Mouse (Mus musculus) adrenal gland, postnatal 14 days (tissue): ENCODE data around the gene Hjurp. TPM values are rescaled to one million over a fixed set of nuclear protein-coding genes. Genes with fewer than 3 reads are reported as not detected.
"Not testable (repeated sequence)": the region's sequence is repeated elsewhere in the genome, so short reads cannot be mapped to it uniquely, and the experiment has no call there.

Experiments used
- DNase-seq: peaks from one replicate; pipeline ENCODE4 v3.0.0; 2021; ENCODE audit warnings: mixed read lengths
- total RNA-seq: library from RNA; stranded (reverse); gene quantifications from 2 replicates; pipeline ENCODE4 v1.2.3, GENCODE M21; 2021

The Hjurp gene
- total RNA-seq, 1 experiment from 2014 or later, result 57.7 TPM

DNA sequence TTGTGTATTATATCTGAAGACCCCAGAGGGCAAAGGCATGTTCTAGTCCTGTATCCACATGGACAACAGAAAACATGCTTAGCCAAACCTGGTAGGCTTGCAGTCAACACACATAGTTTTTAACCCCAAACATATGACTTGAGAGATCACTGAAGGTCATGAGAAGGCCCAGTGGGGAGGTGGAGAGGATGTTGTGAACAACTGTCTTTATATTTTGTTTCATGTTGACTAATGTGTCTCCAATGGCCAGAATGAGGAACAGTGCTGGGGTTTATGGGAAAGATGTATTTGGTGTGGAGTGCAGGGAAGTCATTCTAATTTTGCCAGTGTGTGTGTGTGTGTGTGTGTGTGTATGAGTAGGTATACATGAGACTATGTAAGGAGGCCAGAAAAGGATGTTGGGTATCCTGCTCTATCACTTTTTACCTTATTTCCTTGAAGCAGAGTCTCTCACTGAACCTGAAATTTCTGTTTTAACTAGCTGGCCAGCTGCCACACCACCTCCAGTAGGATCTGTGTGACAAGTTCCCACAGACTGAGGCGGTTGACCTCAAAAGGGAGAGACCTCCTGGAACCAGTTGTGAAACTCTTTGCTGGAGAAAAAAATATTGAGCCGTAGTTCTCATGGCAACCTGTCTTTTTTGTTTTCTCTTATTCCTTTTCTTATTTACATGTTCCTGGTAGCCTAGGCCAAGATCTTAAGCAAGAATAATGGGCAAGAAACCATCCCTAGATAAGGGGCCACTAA lies 53.2 kb downstream of the Hjurp start:
- peak; percentile 62 for DNase-seq

DNA sequence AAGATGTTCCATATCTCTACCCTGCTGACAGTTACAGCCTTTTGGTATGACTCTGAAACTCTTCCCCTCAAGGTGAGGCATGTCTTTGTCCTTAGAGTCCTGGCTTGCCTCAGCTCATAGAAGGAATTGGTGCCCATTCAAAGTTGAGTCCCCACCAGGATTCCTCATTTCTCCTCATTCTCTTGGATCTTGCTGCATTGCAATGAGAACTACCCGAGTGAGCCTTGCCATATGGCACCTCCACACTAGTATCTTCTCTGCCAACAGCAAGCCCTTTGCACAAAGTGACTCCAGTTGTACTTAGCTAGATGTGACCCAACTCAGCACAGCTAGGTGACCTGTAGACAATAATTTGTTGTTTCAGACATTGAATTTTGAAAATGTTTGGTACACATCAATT lies 53.8 kb downstream of the Hjurp start:
- peak; percentile 33 for DNase-seq

- not testable (repeated sequence) for DNase-seq
These were observed 54.4 kb downstream of the Hjurp start for GRCm38 (mm10) chr1:88223011-88223515.

DNA sequence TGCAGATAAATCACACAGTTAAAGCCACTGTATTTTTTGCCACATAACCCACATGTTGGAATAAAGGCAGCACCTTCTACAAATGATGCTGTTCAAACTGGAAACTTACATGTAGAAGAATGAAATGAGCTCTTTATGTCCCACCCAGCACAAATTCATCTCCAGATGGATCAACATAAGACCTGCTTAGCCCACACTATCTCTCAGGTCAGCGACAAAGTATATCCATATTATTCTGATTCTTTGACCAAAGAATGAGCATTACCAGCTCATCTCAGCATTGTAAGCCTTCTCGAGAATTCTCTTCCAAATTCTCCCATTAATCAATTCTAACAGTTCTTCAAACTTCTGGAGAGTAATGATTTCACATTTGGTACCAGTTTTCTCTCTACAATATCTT lies 55.2 kb downstream of the Hjurp start:
- DNase-seq, result no peak

DNA sequence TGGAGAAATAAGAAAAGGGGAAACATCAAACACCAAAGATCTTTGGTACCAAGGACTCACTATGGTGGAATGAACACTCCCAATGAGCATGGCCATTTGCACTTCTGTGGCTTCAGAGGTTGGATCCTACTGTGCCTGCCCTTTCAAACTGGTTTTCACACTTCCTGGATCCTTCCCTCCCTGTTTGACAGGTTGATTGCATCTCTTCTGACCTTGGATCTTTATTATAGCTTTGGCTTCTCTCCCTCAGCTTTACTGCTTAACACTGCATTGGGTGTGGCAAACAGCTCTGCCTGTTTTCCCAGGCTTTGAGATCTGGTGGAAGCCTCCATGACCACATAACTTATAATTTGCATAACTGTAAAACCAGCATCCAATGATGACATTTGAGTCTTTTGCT lies 57.1 kb downstream of the Hjurp start:
- no peak for DNase-seq

GRCm38 (mm10) chr1:88219054-88219453 lies 58.4 kb downstream of the Hjurp start:
- DNase-seq, result peak; percentile 7

GRCm38 (mm10) chr1:88218591-88218990 lies 58.8 kb downstream of the Hjurp start:
- no peak for DNase-seq

GRCm38 (mm10) chr1:88218051-88218450 lies 59.4 kb downstream of the Hjurp start:
- no peak for DNase-seq

DNA sequence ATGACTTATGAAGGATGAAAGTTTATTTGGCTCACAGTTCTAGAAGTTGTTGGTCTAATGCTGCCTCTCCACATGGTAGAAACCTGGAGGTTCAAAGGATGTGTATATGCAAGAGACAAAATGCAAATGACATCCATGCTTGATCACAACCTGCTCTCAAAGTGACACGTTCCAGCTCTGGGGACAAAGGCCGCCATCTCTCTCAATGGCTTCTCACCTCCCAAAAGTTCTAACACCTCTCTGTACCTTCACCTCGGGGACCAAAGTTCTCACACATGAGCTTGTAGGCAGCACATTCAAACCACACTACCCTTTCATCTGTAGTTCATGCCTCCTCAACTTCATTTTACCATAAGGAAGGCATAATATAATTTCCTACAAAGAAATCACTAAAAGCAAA lies 59.9 kb downstream of the Hjurp start:
- DNase-seq, result no peak

DNA sequence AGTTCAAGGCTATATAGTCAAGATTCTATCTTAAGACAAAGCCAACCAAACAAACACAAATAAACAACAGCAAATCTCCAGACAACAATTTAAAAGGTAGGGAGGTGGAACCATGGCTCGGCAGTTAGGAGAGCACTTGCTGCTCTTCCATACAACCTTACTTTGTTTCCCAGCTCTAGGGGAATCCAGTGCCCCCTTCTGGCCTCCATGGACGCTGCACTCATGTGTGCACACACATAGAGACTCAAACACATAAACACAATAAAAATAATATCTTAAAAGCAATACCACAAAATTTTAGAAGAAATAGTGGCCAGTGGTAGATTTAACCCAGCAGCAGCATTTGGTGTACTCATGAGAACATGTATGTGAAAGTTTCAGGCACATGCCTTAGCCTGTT lies 60.3 kb downstream of the Hjurp start:
- DNase-seq, result no peak

DNA sequence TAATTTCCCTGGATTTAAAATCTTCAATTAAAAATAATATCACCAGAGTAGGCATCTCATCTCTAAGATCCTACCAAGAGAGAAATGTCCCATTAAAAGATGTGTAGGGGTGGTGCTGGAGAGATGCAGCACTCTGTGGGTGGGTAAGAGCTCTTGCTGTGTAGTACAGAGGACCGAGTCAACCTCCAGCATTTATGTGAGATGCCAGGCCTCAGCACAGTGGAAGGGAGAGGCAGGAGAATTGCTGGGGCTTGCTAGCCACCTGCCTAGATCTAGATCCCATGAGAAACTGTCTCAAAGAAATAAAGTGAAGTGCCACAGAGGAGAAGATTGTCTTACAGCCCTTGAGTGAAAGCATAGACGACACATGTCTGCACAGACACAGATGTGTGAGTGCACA lies 60.9 kb downstream of the Hjurp start:
- DNase-seq, result no peak

- no peak for DNase-seq
These were observed 61.7 kb downstream of the Hjurp start for GRCm38 (mm10) chr1:88215466-88216380.

DNA sequence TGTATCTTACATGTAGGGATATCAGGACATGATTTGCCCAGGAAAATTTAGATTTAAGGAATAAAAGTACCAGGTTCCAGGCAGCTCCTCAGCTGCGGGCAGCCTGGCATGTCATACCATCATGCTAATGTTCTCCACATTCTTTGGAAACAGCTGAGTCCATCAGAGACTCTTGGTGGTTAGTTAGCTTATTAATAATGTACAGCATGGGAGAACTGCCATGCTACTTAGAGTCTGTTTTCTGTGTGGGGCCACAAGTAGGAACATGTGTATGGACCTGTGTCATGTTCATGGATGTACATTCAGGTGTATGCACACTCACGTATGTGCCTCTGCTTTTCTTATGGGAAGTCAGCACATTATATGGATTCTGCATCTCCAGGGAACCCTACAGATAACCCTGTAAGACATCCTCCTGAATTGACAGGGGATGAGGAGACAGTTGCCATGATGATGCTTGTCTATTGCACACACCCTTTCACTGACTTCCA lies 62.9 kb downstream of the Hjurp start:
- DNase-seq, result no peak

DNA sequence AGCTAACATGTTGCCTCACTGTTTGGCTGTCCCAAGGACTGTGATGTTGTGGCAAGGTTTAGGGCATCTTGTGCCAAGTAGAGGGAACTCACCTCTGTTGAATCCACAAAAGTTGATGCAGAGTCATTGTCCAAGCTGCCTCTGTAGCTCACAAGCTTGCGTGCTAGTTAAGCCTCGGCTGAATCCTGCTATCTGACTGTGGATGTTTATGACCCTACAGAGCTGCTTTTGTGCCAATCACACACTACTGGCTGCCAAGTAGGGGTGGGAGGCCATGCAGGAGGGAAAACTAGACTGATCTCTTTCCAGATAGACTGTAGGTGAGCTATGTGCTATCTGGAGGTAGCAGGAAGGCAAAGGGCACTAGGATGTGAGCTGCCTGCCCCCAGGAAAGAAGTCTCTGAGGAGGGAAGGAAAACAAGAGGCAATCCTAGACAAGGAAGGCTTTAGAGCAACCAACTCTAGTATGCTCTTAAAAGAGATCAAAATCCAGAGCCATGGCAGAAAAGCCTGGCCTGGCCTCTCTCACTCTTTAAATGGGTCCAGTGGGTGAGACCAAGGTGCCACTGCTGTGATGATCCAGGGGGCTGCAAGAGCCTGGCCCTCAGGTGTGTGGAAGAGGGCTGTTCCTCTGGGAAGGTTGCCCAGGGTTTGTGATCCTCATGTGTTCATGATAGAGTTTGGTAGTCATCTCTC lies 63.5 kb downstream of the Hjurp start:
- peak; percentile 23 for DNase-seq

DNA sequence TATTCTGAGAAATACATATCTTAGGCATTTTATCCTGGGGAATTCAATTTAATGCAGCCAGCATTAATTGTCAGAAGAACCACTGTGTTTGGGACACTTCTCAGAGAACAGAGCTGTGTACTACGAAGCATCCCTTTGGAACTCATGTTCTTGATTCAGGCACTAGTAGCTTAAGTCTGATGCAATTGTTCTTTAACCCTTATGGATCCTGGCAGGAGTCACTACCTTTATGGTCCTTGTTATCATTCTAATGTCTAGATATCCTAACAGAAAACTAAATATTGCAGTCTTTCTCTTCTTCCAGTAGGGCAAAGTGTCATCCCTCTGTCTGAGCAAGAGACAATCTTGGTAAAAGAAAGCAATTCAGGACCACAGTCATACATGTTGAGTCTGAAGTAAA lies 64.4 kb downstream of the Hjurp start:
- DNase-seq, result no peak

Other genes starting within 250 kb of the Hjurp start
- gene Ugt1a10, start 222.2 kb downstream of the Hjurp start, total RNA-seq, result 1.4 TPM in 1 of 2 replicates, not detected in the other
- gene Ugt1a9, start 206.8 kb downstream of the Hjurp start, total RNA-seq, result 0.30 and 5.9 TPM in 2 replicates
- not detected in 2 replicates for gene Ugt1a8, start 189.8 kb downstream of the Hjurp start, total RNA-seq
- 1.9 and 2.6 TPM in 2 replicates for gene Ugt1a7c, start 182.6 kb downstream of the Hjurp start, total RNA-seq
- 5.3 and 11.5 TPM in 2 replicates for gene Ugt1a6b, start 174.4 kb downstream of the Hjurp start, total RNA-seq
- gene Ugt1a6a, start 142.8 kb downstream of the Hjurp start, total RNA-seq, result 10.5 and 12.8 TPM in 2 replicates
- 0.37 and 0.41 TPM in 2 replicates for gene Ugt1a5, start 111.6 kb downstream of the Hjurp start, total RNA-seq
- gene Ugt1a2, start 77.0 kb downstream of the Hjurp start, total RNA-seq, result 0.22 and 0.26 TPM in 2 replicates
- gene Dnajb3, start 71.9 kb downstream of the Hjurp start, total RNA-seq, result 2.6 and 2.8 TPM in 2 replicates
- gene Ugt1a1, start 65.7 kb downstream of the Hjurp start, total RNA-seq, result 11.5 and 47.2 TPM in 2 replicates
- gene Mroh2a, start 50.6 kb downstream of the Hjurp start, total RNA-seq, result 0.04 and 0.26 TPM in 2 replicates
- gene Trpm8, start within 50 bp of the Hjurp start, total RNA-seq, result not detected in 2 replicates
- 2.5 and 49.5 TPM in 2 replicates for gene Spp2, start 129.3 kb upstream of the Hjurp start, total RNA-seq
- not detected in 2 replicates for gene Glrp1, start 232.4 kb upstream of the Hjurp start, total RNA-seq